Mouse (Mus musculus): ENCODE data around the gene Loxl3. TPM values are rescaled to one million over a fixed set of nuclear protein-coding genes. Genes with fewer than 3 reads are reported as not detected.

The Loxl3 gene
- total RNA-seq, 2 experiments from 2014 or later: 6.9 to 7.4 TPM

Small RNA genes within 50 kb of the gene (microRNA-seq; reads per million reads assigned to microRNA genes)
- gene Mir3470a: 0 reads per million in 2 experiments
- gene Mir7040: 0 reads per million in 2 experiments

Other genes with a start within 250 kb of the Loxl3 start
- under 1 TPM; 0.16 to 0.71 TPM for gene Sema4f, start 94.4 kb upstream of the Loxl3 start, total RNA-seq (2021)
- gene M1ap, start 87.3 kb upstream of the Loxl3 start, total RNA-seq (2021): 1 to 10 TPM in 1 of 2 experiments, under 1 TPM in 1; 0.82 to 1.1 TPM
- 1 to 10 TPM; 5.0 to 7.1 TPM for gene Dok1, start 702 bp upstream of the Loxl3 start, total RNA-seq (2021)
- gene Aup1, start 20.3 kb downstream of the Loxl3 start, total RNA-seq (2021): 10 to 100 TPM; 60.2 to 65.8 TPM
- 10 to 100 TPM; 20.0 to 21.7 TPM for gene Htra2, start 21.1 kb downstream of the Loxl3 start, total RNA-seq (2021)
- gene Dqx1, start 23.7 kb downstream of the Loxl3 start, total RNA-seq (2021): under 1 TPM; 0.27 to 0.35 TPM
- not detected for gene Tlx2, start 36.1 kb downstream of the Loxl3 start, total RNA-seq (2021)
- gene Pcgf1, start 43.7 kb downstream of the Loxl3 start, total RNA-seq (2021): 1 to 10 TPM; 6.8 to 7.0 TPM
- gene Lbx2, start 52.2 kb downstream of the Loxl3 start, total RNA-seq (2021): under 1 TPM in 1 of 2 experiments, not detected in 1; 0.49 TPM
- gene Ccdc142, start 67.4 kb downstream of the Loxl3 start, total RNA-seq (2021): 1 to 10 TPM in 1 of 2 experiments, not detected in 1; 1.2 TPM
- gene Gm42688, start 67.4 kb downstream of the Loxl3 start, total RNA-seq (2021): under 1 TPM; 0.88 to 1.00 TPM
- gene Mrpl53, start 74.9 kb downstream of the Loxl3 start, total RNA-seq (2021): 100 to 1,000 TPM; 100 to 117 TPM
- 1 to 10 TPM; 6.8 to 8.8 TPM for gene Mogs, start 81.3 kb downstream of the Loxl3 start, total RNA-seq (2021)
- gene Wbp1, start 87.4 kb downstream of the Loxl3 start, total RNA-seq (2021): 10 to 100 TPM; 48.2 to 50.5 TPM
- gene Ino80b, start 91.3 kb downstream of the Loxl3 start, total RNA-seq (2021): 10 to 100 TPM; 14.5 to 15.2 TPM
- gene Rtkn, start 101.3 kb downstream of the Loxl3 start, total RNA-seq (2021): 10 to 100 TPM; 13.0 to 16.5 TPM
- 1 to 10 TPM; 1.2 to 2.0 TPM for gene Wdr54, start 122.2 kb downstream of the Loxl3 start, total RNA-seq (2021)
- not detected for gene 1700003E16Rik, start 122.2 kb downstream of the Loxl3 start, total RNA-seq (2021)
- 100 to 1,000 TPM; 116 to 120 TPM for gene Dctn1, start 131.7 kb downstream of the Loxl3 start, total RNA-seq (2021)
- gene Slc4a5, start 185.7 kb downstream of the Loxl3 start, total RNA-seq (2021): not detected